Mouse (Mus musculus): ENCODE data around the gene Gm10401.

- TF ChIP-seq CTCF (IDR thresholded peaks at IDR 0.05; ENCODE audit: control insufficient read depth, insufficient read depth, insufficient replicate concordance, low read depth, low read length) (no peak), POLR2A (IDR thresholded peaks at IDR 0.05; ENCODE audit: control insufficient read depth, low read depth, low read length) (no peak)
Measured at GRCm38 (mm10) chr5:115111156-115111555, 13.1 kb upstream of the Gm10401 start.

Data from testis, adult 2 months (tissue).